Mouse (Mus musculus): ENCODE results near the gene Gm6871. TPM values are rescaled to one million over a fixed set of nuclear protein-coding genes. Genes with fewer than 3 reads are reported as not detected.
"Not testable (repeated sequence)": the region's sequence is repeated elsewhere in the genome, so short reads cannot be mapped to it uniquely, and the experiment has no call there.

Gene Gm6871
- total and polyA plus RNA-seq, 2 experiments from 2014 or later, result not detected

DNA sequence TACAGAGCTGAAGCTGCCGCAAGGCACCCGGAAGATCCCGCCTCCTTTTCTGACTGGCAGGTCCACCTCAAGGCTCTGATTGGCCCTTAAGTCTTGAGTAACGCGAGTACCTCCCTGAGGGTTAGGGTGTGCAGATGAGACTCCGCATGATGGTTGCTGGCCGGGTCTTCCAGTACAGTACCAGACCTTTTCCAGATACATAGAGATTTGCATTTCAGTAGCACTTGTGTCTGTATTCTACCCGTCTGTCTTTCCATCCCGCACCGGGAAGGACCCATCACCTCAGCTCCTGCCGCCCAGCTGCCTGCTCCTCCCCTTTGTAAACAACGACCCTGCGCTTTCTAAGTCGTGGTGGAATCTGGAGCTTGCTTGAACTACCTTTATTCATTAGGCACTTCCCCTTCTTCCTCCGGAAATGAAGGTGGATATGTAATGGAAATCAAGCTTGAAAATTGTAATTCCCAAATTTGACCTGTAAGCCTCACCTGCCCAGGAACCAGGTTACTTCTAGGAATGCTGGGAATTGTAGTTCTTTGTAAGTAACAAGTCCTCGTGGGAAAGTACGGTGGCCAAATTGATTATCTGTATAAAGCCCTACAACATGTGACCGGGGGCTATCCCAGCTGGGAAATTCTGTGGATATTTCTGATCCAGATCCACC lies 73.9 kb downstream of the Gm6871 start, which contains the start of the genes Gm20449 and AW146154:
TSS of gene Gm20449 (minus strand) at position 29 of the 661 bp plus-strand sequence.
TSS of gene AW146154 (minus strand) at position 502 of the 661 bp plus-strand sequence.
- Histone ChIP-seq H3K4me2 (ENCODE audit: low read depth, low read length) (peak within 1 kb of the TSS; percentile 67), H3K27me3 (ENCODE audit: insufficient read depth, low read length) (no peaks in the 10 kb centered on the region), H3K36me3 (ENCODE audit: insufficient read depth, low read length) (no peaks in the 10 kb centered on the region), H3K9ac (replicated peaks; ENCODE audit: low read length) (peak within 1 kb of the TSS; percentile 46), H3K4me1 (ENCODE audit: insufficient read depth, low read length) (no peaks in the 10 kb centered on the region), H3K27ac (peak within 1 kb of the TSS; percentile 70; the same call in 1 of the 2 replicates), H3K9me3 (ENCODE audit: low read length) (peaks cover 6% of the 10 kb centered on the region; the same call in 1 of the 2 replicates), H3K4me3 (ENCODE audit: low read length) (peak within 1 kb of the TSS; percentile 60)
- WGBS, result under 1% methylated on average over 18 of the region's 18 CpGs
- ATAC-seq (peak; percentile 98), DNase-seq (ENCODE audit: low spot score) (peak; percentile 94)
- no peak for TF ChIP-seq CTCF (IDR thresholded peaks at IDR 0.05; ENCODE audit: low read depth)

DNA sequence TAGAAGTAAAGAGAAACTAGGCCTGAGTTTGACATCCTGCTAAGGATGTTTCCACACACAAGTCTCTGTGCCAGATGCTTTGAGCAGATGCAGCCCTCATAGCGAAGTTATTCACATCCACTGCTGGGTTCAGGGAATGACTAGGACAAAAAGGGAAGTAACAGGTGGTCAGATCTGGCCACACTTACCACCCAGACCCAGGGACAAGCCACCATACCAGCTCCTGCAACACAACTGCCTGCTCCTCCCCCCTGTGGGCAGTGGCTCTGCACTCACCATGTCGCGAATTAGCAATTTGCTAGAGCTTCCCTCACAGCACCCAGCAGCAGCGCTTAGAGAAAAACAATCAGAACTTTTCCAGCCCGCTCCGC lies 74.5 kb downstream of the Gm6871 start:
- not testable (repeated sequence) for H3K36me3 ChIP-seq (ENCODE audit: insufficient read depth, low read length); H3K9me3 ChIP-seq (ENCODE audit: low read length); H3K27me3 ChIP-seq (ENCODE audit: insufficient read depth, low read length); ATAC-seq; DNase-seq (ENCODE audit: low spot score); H3K4me1 ChIP-seq (ENCODE audit: insufficient read depth, low read length)
- H3K4me2 ChIP-seq (ENCODE audit: low read depth, low read length), result peak overlapping the region; percentile 67
- H3K27ac ChIP-seq, result peak overlapping the region; percentile 70; the same call in 1 of the 2 replicates
- under 1% methylated on average over 6 of the region's 6 CpGs for WGBS
- H3K4me3 ChIP-seq (ENCODE audit: low read length), result peak overlapping the region; percentile 60
- peak overlapping the region; percentile 46 for H3K9ac ChIP-seq (replicated peaks; ENCODE audit: low read length)

DNA sequence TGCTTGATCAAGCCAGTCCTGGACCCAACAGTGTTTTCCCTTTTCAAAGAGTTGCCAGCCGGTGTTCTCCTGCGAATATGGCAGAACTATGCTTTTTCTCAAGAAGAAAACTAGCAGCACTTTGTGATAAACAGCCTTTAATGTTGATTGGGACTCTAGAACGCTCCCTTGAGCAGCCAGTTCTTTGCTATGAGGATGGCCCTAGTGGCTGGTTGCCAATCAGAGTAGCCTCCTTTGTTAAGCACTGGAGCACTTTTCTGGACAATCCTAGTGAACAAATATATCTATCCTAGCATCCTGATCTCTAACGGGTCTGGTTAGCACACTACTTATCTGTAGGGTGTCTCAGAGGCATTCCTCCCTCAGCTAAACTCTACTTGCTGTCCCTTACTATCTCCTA lies 75.0 kb downstream of the Gm6871 start:
- 79% methylated on average over 2 of the region's 4 CpGs for WGBS
- not testable (repeated sequence) for H3K9me3 ChIP-seq (ENCODE audit: low read length); H3K27me3 ChIP-seq (ENCODE audit: insufficient read depth, low read length); H3K9ac ChIP-seq (replicated peaks; ENCODE audit: low read length); H3K4me1 ChIP-seq (ENCODE audit: insufficient read depth, low read length); DNase-seq (ENCODE audit: low spot score); H3K36me3 ChIP-seq (ENCODE audit: insufficient read depth, low read length); ATAC-seq; H3K27ac ChIP-seq
- H3K4me3 ChIP-seq (ENCODE audit: low read length), result peak overlapping the region; percentile 60; the same call in 1 of the 2 replicates
- H3K4me2 ChIP-seq (ENCODE audit: low read depth, low read length), result peak overlapping the region; percentile 67

DNA sequence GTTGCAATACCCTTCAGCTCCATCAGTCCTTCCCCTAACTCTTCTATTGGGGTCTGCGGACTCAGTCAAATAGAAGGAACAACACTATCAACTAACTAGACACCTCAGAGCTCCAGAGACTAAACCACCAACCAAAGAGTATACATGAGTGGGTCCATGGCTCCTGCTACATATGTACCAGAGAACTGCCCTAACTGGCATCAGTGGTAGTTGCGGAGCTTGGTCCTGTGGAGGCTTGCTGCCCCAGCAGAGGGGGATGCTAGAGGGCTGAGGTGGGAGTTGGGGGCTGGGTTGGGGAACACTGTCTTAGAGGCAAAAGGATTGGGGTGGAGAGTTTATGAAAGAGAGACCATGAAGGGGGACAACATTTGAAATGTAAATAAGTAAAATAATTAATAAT lies 75.6 kb downstream of the Gm6871 start:
- 100% methylated on average over 2 of the region's 2 CpGs for WGBS
- H3K9me3 ChIP-seq (ENCODE audit: low read length), result peaks cover 4% of the 10 kb centered on the region; the same call in 1 of the 2 replicates
- no peaks in the 10 kb centered on the region for H3K27me3 ChIP-seq (ENCODE audit: insufficient read depth, low read length)
- no peak for TF ChIP-seq CTCF (IDR thresholded peaks at IDR 0.05; ENCODE audit: low read depth)
- no peak overlapping the region for H3K9ac ChIP-seq (replicated peaks; ENCODE audit: low read length)
- DNase-seq (ENCODE audit: low spot score) (no peak), ATAC-seq (no peak)
- no peak overlapping the region for H3K4me2 ChIP-seq (ENCODE audit: low read depth, low read length)
- H3K4me1 ChIP-seq (ENCODE audit: insufficient read depth, low read length), result no peaks in the 10 kb centered on the region
- H3K36me3 ChIP-seq (ENCODE audit: insufficient read depth, low read length), result no peaks in the 10 kb centered on the region
- no peak overlapping the region for H3K27ac ChIP-seq
- H3K4me3 ChIP-seq (ENCODE audit: low read length), result no peak overlapping the region

Other genes with a start within 250 kb of the Gm6871 start
- 2.8 and 5.2 TPM in 2 replicates for gene AI987944, start 180.3 kb downstream of the Gm6871 start, total RNA-seq (2014; rRNA removed)
- gene AI987944, start 180.3 kb downstream of the Gm6871 start, polyA plus RNA-seq (2015; fragmentation: Nextera tagmentation; extraction: Ambion mirVana), result 7.4 and 8.4 TPM in 2 replicates
- gene Vmn2r57, start 125.0 kb downstream of the Gm6871 start, total RNA-seq (2014; rRNA removed), result 0.07 and 0.58 TPM in 2 replicates
- gene Vmn2r57, start 125.0 kb downstream of the Gm6871 start, polyA plus RNA-seq (2015; fragmentation: Nextera tagmentation; extraction: Ambion mirVana), result 0.45 and 0.47 TPM in 2 replicates
- gene Gm20449, start 74.2 kb downstream of the Gm6871 start, total RNA-seq (2014; rRNA removed), result 0.11 TPM in 1 of 2 replicates, not detected in the other
- 0.08 and 0.15 TPM in 2 replicates for gene Gm20449, start 74.2 kb downstream of the Gm6871 start, polyA plus RNA-seq (2015; fragmentation: Nextera tagmentation; extraction: Ambion mirVana)
- 3.0 and 5.3 TPM in 2 replicates for gene AW146154, start 73.8 kb downstream of the Gm6871 start, total RNA-seq (2014; rRNA removed)
- gene AW146154, start 73.8 kb downstream of the Gm6871 start, polyA plus RNA-seq (2015; fragmentation: Nextera tagmentation; extraction: Ambion mirVana), result 3.6 and 4.1 TPM in 2 replicates
- gene 2610021A01Rik, start 25.6 kb upstream of the Gm6871 start, total RNA-seq (2014; rRNA removed), result 22.0 and 28.6 TPM in 2 replicates
- 7.6 and 8.3 TPM in 2 replicates for gene 2610021A01Rik, start 25.6 kb upstream of the Gm6871 start, polyA plus RNA-seq (2015; fragmentation: Nextera tagmentation; extraction: Ambion mirVana)
- 12.2 and 19.0 TPM in 2 replicates for gene Zfp788, start 59.5 kb upstream of the Gm6871 start, total RNA-seq (2014; rRNA removed)
- 14.4 and 16.2 TPM in 2 replicates for gene Zfp788, start 59.5 kb upstream of the Gm6871 start, polyA plus RNA-seq (2015; fragmentation: Nextera tagmentation; extraction: Ambion mirVana)

Measured in hindbrain, postnatal 0 days (tissue).